Mouse (Mus musculus) T-helper 17 cell (primary cell): ENCODE results near the gene Dusp16.

Experiments used
- in situ Hi-C, 2 experiments: fragments of 300-600 bp; cut with MboI, MseI; formaldehyde crosslinking; loops; 1 replicate in 1 of 2; 2 replicates in 1 of 2; pipeline ENCODE4 v1.15.1; 2025; ENCODE audit warnings: high pct_unique_total_duplicates in 2 of 2

The Dusp16 gene

DNA sequence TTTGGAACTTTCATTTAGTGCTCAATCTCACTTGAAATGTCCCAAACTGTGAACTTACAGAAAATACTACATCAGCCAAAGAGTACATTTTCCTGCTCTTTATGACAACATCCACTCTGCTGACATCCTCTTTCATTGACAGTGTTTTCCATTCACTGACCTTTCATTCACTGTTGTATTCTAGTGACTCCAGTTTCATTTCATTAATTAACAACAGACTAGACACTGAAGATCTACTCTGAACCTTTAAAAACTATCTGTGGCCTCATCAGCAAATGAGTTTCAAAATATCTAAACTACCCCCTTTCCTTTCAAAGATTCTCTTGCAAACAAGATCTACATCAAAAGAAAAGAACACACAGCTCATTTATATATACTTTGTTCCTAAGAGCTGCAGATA, 48.9 kb downstream of the Dusp16 start:
- in situ Hi-C loops: no loop called here

DNA sequence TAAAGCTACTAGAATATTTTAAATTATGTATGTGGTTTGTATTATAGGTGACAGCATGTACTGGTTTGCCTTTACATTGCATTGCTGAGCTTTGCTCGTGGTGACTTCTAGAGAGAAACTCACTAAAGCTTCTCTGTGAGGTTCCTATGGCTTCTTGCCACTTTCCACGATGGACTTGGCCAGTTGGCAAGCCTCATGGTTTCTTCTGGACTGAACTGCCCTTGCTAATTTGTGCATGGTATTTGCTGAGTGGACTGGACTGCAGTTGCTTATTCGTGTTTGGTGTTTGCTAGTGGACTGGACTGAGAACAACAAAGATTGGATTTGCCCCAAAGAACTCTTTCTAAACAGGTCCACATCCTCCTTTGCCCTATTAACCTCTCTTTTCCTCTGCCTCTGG, 55.6 kb downstream of the Dusp16 start:
- in situ Hi-C loops: no loop called here

DNA sequence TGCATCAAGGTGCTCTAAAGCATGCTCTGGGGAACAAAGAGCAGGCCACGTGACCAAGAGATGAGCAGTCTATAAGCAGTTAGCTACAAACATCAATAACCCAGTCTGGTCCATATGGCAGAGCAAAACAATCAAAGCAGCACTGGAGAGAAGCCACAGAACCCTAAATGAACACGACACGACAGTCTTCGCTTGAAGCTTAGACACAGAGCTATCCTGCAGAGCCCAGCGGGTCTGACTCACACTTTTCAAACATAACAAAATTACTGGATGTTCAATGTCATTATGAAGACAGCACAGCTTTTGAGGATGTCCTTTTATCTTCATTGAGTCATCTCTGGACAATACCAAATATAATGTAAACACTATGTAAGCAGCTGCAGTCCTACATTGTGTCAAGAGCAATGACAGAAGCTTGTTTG, 58.6 kb downstream of the Dusp16 start:
- in situ Hi-C loops: no loop called here

DNA sequence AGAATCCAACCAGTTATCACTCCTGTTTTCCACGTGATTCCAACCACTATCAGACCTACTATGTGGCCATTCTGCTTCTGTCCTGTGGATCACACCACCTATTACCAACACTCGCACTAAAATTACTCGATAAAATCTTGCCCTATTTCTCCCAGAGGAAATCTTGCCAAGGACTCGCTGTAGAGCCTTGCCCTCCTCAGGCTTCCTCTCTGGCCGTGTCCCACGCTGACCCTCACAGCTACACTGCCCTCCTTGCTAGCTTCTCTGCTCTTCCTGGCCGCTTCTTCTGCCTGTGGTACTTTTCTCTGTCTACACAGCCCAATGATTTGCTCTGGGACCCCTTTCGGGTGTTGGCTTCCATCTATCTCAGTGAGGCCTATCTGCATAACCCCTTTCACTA, 59.6 kb downstream of the Dusp16 start:
- in situ Hi-C loops: no loop called here

DNA sequence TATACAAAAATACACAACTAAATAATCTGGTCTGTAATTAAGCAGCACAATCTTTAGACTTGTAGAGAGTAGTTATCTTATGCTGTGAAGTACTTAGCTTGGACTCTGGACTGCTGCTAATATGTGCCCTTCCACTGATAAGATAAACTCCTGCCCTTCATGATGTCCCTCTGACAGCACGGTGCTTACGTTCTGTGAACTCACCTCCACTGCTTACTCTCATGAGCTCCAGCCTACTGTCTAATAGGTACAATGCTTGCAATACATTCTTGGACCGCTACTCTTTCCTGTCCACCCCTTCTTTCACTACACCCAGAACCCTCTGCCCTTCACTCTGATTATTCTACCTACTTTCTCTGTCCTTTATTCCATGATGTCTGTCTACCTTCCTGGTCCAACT, 61.4 kb downstream of the Dusp16 start:
- in situ Hi-C loops: no loop called here

DNA sequence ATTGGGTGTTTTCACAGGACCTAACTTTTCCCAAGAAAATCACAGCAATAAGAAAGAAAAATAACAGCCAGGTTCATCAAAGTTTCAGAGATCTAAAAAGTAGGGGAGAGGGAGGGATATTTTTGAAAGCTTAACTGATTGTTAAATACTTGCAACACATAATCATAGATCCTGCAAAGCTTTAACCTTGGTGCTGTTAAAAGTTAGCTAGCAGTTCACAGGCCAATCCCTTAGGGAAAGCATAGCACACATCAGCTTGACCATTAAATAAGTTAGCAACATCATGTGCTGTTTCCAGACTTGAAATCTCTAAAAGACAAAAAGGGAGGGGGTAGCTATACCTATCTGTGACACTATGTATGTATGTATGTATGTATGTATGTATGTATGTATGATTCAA, 67.0 kb downstream of the Dusp16 start:
- in situ Hi-C loops: no loop called here

DNA sequence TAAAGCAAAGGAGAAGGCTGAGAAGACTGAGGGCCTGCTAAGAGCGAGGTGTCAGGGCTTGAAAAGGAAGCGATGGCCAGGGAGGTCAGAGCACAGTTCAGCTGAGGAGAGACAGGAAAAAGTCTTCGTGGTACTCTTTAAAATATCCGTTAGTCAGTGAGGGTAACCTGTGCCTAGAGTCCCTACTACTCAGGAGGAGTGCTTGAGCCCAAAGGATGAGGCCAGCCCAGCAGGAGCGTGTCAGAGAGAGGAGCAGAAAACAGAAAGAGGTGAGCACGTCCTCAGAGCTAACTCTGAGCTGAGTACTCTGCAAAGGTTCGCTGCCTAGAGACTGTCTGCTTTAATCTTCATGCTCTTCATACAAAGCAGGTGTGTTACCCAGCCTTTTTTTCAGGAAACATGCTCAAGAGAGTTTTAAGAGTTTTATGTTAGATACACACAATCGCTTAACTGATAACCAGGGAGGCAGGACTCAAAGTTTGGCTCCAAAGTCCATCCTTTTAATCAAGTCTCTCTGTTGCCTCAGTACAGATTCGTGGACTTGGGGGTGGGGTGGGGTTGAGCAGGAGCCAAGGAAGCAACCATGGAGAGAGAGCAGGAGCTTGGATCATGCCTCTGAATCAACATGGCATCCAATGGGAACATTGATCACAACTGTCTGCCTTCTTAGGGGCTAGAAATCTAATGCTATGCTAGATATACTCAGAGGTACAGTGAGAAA, 68.4 kb downstream of the Dusp16 start:
- in situ Hi-C loops: loop anchor here in 1 of 2 experiments (25.0 kb wide), 1 partner anchor 638 kb away; the partner anchor contains the start of gene Emp1

DNA sequence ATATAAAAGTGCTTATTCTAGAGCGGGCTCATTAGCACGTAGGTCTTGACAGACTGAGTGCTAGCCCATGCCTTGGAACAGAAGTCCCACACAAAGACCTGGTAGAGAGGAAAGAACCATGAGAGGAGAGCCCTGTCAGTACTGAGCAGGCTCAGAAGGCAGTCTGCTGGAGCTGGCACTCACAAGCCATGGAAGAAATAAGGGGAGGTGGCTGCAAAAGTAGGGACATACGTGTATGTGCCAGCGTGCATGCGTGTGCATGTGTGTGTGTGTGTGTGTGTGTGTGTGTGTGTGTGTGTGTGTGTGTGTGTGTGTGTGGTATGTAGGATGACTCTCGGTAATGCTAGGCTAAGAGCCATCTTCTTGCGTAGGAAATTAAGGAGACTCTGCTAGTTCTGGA, 69.1 kb downstream of the Dusp16 start:
- in situ Hi-C loops: loop anchor here in 1 of 2 experiments (25.0 kb wide), 1 partner anchor 639 kb away; the partner anchor contains the start of gene Emp1

DNA sequence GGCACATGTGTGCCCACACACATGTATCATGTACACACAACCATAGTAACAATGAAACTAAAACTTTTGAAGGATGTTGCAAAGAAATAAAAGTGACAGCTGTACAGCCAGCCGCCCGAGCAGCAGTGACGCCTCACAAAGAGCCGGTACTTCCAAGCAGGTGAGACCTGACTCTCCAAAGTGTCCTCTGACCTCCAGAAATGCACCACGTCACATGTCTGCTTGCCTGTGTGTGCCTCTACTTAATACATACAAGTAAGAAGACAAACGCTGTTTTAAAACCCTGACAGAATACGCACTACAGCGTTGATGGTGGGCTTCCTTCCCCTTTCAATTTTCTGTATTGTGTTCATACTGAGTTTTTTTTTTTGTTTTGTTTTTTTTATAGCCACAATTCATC, 69.5 kb downstream of the Dusp16 start:
- in situ Hi-C loops: loop anchor here in 1 of 2 experiments (25.0 kb wide), 1 partner anchor 639 kb away; the partner anchor contains the start of gene Emp1

DNA sequence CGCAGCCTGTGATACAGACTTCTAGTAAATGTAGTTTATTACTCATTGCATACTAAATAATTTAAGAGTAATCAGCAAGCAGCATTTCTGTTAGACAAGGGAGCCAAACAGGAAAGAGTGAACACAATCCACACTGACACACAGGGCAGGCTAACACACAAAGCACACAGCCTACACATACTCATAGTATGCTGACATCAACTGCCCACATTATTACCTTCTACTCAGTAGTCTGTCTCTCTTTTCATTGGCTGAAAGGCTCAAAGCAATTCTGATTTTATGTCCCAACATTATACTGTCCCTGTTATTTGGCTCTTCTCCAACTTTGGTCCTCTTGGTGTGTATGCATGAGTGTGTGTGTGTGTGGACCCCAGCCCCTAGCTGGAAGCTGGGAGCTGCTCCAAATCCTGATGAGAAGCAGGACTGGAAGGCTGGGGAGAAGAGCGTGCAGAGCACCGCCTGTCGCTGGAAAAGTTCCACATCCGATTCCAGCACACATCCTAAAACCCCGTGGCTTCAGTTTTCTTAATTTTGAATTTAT, 70.6 kb downstream of the Dusp16 start:
- in situ Hi-C loops: loop anchor here in 1 of 2 experiments (25.0 kb wide), 1 partner anchor 641 kb away; the partner anchor contains the start of gene Emp1

DNA sequence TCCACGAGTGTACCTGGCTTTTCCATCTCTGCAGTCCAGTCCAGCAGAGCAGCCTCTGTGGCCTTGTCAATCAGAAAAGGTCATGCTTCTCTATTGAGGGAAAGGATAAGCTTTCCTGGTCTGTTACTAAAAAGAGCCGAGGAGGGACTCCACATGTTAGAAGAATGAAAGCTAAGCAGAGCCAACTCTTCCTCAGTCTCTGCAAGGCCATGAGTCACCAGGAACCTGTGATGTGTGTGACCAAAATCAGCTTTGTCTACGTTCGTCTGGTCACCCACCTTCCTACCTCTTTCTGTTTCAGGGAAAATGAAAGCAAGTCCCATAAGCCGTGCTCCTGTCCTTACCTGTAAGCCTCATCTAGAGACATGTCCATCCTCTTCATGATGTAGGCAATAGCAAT, 72.3 kb downstream of the Dusp16 start:
- in situ Hi-C loops: loop anchor here in 1 of 2 experiments (25.0 kb wide), 1 partner anchor 642 kb away; the partner anchor contains the start of gene Emp1

DNA sequence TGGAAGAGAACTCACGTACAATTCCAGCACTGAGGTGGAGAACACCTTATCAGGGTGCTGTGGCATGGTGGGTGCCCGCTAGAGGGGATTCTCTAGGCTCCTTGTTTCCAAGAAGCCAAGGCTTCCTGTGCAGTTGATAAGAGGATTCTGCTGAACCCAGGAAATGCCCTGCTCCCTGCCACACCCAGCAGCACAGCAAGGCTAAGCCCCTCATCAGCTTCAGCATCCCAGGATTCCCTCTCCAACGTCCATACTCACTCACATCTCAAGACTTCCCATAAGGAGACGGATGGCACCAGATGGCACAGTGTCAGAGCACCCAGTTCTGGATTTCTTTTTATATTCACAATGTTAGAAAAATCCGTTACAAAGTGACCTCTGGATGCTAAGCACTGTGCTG, 73.3 kb downstream of the Dusp16 start:
- in situ Hi-C loops: loop anchor here in 1 of 2 experiments (5.0 to 25.0 kb wide), 2 partner anchors 52 to 643 kb away; partner anchors contain the start of gene Emp1

DNA sequence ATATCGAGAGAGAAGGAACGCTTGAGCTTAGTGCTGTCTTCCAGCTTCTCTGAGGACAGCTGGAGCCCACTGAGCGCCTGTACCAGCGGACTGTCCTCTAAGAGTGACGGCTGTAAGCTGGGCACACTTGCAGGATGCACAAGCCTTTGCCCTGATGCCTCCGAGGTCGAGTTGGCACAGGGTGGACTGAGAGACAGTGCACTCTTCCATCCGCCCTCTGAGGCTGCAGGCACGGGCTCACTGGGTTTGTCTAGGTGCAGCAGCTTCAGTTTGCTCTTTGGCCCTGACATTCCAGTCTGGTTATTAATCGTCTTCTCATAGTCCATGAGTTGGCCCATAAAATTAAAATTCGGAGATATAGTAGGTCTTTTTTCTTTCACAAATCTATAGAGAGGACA, 73.8 kb downstream of the Dusp16 start:
- in situ Hi-C loops: loop anchor here in 1 of 2 experiments (5.0 to 25.0 kb wide), 2 partner anchors 51 to 644 kb away; partner anchors contain the start of gene Emp1

DNA sequence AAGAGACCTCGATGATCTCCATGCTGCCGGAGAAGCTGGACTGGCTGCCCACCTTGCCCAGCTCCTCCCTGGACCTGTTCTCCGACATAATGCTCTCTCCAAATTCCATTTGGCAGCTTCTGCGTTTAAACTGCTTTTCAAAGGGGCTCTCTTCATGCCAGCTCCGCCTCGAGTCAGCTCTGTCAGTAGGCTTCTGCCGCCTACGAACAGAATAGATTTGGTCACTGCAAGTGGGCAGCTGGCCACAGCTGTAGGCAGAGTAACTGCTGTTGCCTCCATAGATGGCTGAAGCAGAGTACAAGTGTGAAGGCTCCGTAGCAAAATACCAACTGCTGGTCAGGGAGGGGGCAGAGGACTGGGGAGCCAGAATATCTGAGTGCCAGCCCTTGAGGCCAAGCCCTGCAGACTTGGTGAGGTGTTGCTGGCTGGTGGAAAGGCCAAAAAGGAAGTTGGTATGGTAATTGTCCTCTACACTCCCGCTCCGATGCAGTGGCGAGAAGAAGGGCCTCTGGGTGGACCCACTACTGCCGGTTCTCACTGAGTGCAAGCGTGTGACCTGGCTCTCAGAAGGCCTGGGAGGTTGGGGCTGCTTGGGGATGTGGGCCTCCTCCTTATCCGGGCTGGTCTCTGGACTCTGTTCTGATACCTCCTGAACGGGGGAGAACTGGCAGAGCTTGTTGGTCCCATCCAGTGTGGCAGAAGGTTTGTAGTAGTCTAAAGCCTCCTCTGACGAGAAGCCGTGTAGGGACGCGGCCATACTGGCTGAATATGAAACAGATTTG, 74.3 kb downstream of the Dusp16 start:
- in situ Hi-C loops: loop anchor here in 1 of 2 experiments (5.0 to 25.0 kb wide), 2 partner anchors 51 to 644 kb away; partner anchors contain the start of gene Emp1

DNA sequence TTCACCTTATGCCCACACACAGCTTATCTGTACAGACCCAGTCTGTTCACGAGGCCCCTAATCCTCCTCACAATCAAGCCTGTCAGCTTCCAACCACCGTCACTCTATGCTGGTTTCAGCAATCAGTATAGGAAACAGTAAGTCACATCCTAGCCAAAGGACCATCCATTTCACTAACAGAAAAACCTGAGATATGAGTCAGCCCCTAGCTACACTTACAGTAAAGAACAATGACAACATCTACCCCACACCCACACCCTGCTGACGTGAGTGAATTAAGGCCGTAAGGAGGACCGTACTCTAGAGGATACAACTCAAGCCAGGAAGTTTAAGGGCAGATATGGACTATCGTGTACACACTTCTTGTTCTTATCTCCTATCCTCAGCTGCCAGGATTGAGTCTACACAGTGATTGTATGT, 76.2 kb downstream of the Dusp16 start:
- in situ Hi-C loops: loop anchor here in 1 of 2 experiments (5.0 to 25.0 kb wide), 2 partner anchors 49 to 646 kb away; partner anchors contain the start of gene Emp1

DNA sequence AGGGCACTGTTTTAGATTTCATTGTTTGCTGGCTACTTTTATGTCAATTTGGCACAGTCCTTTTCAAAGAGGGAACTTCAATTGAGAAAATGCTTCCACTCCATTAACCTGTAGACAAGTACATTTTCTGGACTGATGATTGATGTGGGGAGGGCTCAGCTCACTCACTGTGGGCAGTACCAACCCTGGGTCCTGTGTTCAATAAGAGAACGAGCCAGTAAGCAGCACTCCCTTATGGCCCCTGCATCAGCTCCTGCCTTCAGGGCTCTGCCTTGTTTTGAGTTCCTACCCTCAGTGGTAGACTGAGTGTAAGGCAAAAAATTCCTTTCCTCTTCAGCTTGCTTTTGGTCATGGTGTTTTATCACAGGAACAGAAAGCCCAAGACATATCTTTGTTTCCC, 78.5 kb downstream of the Dusp16 start:
- in situ Hi-C loops: loop anchor here in 1 of 2 experiments (25.0 kb wide), 1 partner anchor 648 kb away; the partner anchor contains the start of gene Emp1

DNA sequence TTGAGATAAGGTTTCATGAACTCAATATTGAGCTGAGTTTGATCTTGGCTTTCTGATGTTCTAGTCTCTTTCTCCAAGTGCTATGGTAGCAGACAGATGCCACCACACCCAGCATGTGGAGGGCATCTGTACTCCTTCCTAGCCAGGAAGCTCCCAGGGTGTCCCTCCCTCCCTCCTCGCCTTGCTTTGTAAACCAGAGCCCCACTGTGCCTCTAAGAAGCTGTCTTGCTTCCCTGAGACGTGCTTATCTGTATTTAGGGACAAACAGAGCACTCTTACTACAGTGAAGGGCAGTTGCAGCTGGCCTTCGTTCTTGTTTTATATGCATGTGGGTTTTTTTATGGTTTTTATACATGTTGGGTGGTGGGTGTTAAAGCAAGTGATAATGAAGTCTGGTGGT, 79.1 kb downstream of the Dusp16 start:
- in situ Hi-C loops: loop anchor here in 1 of 2 experiments (25.0 kb wide), 1 partner anchor 649 kb away; the partner anchor contains the start of gene Emp1

DNA sequence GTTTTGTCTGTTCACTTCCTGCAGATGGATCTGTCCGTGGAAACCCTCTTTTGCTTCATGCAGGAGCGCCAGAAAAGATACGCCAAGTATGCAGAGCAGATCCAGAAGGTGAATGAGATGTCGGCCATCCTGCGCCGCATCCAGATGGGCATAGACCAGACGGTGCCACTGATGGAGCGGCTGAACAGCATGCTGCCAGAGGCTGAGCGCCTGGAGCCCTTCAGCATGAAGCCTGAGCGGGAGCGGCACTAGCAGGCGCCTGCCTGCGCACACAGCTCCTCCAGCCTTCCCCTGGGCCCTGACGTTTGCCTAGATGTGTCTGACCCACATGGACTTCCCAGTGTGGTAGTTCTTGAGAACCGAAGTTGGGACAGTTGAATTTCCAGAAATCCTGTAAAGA, 82.4 kb downstream of the Dusp16 start:
- in situ Hi-C loops: loop anchor here in 1 of 2 experiments (25.0 kb wide), 1 partner anchor 652 kb away; the partner anchor contains the start of gene Emp1

DNA sequence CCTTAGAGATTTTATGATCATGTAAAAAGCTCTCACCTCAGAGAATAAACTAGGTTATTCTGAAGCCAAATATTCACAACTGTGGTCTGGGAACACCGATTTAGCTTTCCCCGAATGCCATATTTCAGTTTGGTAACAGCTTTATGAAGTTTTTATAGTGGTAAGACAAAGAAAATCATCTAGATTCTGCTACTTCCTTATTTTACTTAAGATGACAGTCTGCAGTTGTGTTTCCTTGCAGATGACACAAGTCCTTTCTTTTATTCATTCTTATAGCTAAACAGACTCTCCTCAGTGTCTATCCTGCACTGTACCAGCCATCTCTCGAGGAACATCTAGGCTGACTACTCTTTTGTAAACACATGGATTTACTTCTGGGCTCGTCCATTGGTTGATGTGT, 86.0 kb downstream of the Dusp16 start:
- in situ Hi-C loops: loop anchor here in 1 of 2 experiments (25.0 kb wide), 1 partner anchor 656 kb away; the partner anchor contains the start of gene Emp1

DNA sequence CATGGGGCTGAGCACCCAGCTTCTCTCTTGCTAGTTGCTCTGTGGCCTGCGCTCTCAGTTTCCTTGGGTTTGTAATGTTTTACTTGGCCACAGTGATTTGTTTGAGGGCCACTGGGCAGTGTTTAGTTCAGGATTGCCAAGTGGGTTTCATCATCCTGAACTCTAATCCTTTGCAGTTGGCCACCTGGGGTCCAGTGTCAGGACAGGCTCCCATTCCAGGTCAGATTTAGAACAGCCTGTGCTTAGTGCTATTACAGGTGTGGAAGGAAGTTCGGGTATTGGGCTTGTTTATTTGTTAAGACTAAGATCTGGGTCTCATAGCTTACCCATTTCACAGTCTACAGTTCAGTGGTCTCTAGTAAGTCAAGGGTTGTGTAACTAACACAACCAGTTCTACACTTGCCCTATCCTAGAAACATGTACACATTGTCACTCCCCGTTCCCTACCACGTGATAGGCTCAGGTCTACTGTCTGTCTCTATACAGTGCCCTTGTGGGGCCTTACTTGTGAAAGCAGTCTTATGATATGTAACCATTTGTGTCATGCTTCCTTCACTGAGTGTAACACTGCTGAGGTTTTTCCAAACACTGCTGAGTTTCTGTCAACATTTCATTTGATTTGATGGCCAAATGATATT, 89.3 kb downstream of the Dusp16 start:
- in situ Hi-C loops: loop anchor here in 1 of 2 experiments (25.0 kb wide), 1 partner anchor 659 kb away; the partner anchor contains the start of gene Emp1

DNA sequence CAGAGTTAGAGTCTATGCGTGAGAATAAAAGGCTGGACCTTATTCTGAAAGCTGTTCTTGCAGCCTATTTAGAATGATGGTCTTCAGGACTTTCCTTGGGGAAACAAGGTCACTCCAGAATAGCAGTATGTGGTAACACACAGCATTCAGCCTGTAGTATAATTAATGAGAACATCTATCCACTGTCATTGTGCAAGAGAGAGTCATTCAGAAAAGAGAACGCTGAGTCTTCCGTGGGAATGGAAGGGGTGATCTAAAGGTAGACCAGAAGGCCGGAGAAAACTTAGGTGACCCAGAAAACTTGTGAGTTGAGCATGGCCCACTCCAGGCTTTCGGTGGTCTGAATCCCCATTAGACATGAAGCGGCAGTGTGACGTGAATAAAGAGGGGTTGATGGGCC, 90.2 kb downstream of the Dusp16 start:
- in situ Hi-C loops: loop anchor here in 1 of 2 experiments (25.0 kb wide), 1 partner anchor 660 kb away; the partner anchor contains the start of gene Emp1
